Mouse (Mus musculus): ENCODE results near the gene Matn3.

- TF ChIP-seq CTCF (IDR thresholded peaks at IDR 0.05; ENCODE audit: extremely low read depth, insufficient read depth, insufficient read length, insufficient replicate concordance) = no peak
- TF ChIP-seq POLR2A (IDR thresholded peaks at IDR 0.05; ENCODE audit: low read depth, low read length) = peak; percentile 86
Observed at GRCm38 (mm10) chr12:8921394-8922368, 26.0 kb upstream of the Matn3 start, which contains the start of gene Laptm4a.

Data from spleen, adult 2 months (tissue).